Mouse (Mus musculus) left cerebral cortex, adult 2 months (tissue): ENCODE measurements around the gene Crtam. TPM values are rescaled to one million over a fixed set of nuclear protein-coding genes. Genes with fewer than 3 reads are reported as not detected.

Experiments
- DNase-seq, 2 experiments: peaks; one replicate each; pipeline ENCODE4 v3.0.0; 2021 to 2022; ENCODE audit warnings: low spot score in 2 of 2, mixed read lengths in 1 of 2; ENCODE audit errors: extremely low spot score in 1 of 2
- H3K27ac ChIP-seq: fragments of 200-600 bp; 2 replicates; pipeline ENCODE4 v1.8.1; 2022
- H3K4me3 ChIP-seq: fragments of 200-600 bp; 2 replicates; pipeline ENCODE4 v1.8.1; 2022
- CTCF ChIP-seq: fragments of 200-600 bp; IDR thresholded peaks from 2 replicates; pipeline ENCODE4 v1.8.1; 2022; ENCODE audit warnings: antibody characterized with exemption, mild to moderate bottlenecking, moderate library complexity
- intact Hi-C: fragments of 180-260 bp; cut with DNase I; formaldehyde crosslinking; loops from one replicate; pipeline ENCODE4 v1.15.1; 2025
- total RNA-seq, 2 experiments: library from RNA; stranded (reverse); gene quantifications; 2 replicates each; pipeline ENCODE4 v1.2.3; 2021

The Crtam gene
- total RNA-seq, 2 experiments from 2014 or later, result 0.18 TPM; not detected in 1

GRCm38 (mm10) chr9:40997116-40997779 lies 7.2 kb downstream of the Crtam start:
- no peak for TF ChIP-seq CTCF
- H3K4me3 ChIP-seq, result no peak overlapping the region
- intact Hi-C loops, result no loop called here
- H3K27ac ChIP-seq, result no peak overlapping the region
- DNase-seq, result no peak

DNA sequence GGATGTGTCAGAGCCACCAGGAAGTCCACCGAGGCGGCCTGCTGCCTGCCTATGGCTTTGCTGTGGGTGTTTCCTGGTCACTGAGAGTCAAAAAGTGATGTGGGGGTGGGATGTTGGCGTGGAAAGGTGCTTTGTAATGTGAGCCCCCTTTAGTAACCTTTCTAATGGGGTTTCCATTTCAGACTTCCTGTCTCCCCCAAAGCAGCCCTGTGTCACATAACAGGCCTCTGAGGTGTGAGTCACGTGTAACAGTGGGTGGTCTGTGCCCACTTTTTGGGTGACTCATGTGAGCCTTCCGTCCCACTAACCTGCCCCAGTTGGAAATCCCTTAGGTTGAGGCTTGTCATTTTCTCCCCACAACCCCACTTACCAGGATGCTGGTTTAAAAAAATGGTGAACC lies 10.4 kb downstream of the Crtam start:
- no peak for TF ChIP-seq CTCF
- DNase-seq, result no peak
- Histone ChIP-seq H3K27ac (no peak overlapping the region), H3K4me3 (no peak overlapping the region)
- intact Hi-C loops, result no loop called here

DNA sequence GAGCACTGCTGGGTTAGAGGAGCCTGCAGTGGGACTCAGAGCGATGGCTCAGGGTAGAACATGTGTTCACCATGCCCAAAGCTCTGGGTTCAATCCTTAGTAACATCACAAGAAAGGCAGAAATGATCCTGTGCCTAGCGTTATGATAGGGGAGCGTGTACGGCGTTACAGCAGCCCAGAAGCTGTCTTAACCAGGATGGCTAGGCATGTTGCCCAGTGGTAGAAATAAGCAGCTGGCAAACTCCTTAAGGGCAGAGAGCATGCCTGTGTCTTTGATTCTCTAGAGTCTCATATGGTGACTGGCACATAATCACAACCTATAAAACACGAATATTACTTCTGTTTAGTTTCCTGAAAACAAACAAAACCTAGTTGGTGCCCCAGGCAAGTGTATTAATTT lies 12.9 kb downstream of the Crtam start:
- no peak overlapping the region for H3K27ac ChIP-seq
- H3K4me3 ChIP-seq, result no peak overlapping the region
- intact Hi-C loops, result loop anchor here (2.0 kb wide), 1 partner anchor 37 kb away; no protein-coding TSS in a partner anchor
- no peak for TF ChIP-seq CTCF
- DNase-seq, result no peak

GRCm38 (mm10) chr9:40989940-40990588 lies 14.4 kb downstream of the Crtam start:
- DNase-seq, result peak; percentile 52 to 64
- no peak overlapping the region for H3K4me3 ChIP-seq
- peak; percentile 77 for TF ChIP-seq CTCF
- intact Hi-C loops, result loop anchor here (1.0 to 2.0 kb wide), 3 partner anchors 39 to 201 kb away; no protein-coding TSS in a partner anchor
- no peak overlapping the region for H3K27ac ChIP-seq

GRCm38 (mm10) chr9:40984313-40984712 lies 20.1 kb downstream of the Crtam start:
- TF ChIP-seq CTCF, result no peak
- intact Hi-C loops, result no loop called here
- no peak overlapping the region for H3K27ac ChIP-seq
- H3K4me3 ChIP-seq, result no peak overlapping the region
- DNase-seq, result no peak

DNA sequence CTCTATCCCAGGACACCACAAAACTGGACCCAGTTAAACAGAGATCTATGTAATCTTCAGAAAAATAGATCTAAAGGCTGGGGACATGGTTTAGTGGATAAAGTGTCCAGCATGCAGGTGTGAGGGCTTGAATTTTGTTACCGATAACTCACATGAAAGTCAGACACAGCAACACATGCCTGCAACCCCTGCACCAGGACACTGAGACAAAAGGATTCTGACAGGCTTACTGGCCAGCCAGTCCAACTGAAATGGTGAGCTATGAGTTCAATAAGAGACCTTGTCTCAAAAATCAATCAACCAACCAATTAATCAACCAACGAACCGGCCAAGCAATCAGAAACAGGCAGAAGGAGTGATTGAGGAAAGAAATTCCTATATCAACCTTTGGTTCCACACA lies 20.7 kb downstream of the Crtam start:
- H3K4me3 ChIP-seq, result no peak overlapping the region
- H3K27ac ChIP-seq, result no peak overlapping the region
- DNase-seq, result no peak
- intact Hi-C loops, result no loop called here
- TF ChIP-seq CTCF, result no peak

DNA sequence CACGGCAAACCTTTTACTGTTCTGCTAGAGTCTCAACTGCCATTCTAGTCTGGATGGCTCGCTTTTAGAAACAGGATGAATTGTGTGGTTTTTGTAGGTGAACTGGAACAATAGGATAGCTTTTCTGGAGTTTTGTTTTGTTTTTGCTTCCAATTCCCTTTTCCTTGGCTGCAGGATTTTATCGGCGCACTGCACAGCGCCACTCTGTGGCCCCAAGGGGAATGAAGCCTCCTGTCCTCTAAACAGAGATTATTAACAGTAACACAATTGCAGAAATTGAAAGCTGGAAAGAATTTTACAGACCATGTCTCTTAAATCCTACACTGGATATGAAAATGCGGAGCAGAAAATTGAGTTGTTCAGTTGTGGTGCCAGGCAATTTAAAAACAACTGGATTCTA lies 21.9 kb downstream of the Crtam start:
- TF ChIP-seq CTCF, result peak; percentile 87
- Histone ChIP-seq H3K27ac (no peak overlapping the region), H3K4me3 (no peak overlapping the region)
- intact Hi-C loops, result loop anchor here (1.0 kb wide), 1 partner anchor 148 kb away; no protein-coding TSS in a partner anchor
- peak in 1 of 2 experiments; percentile 25 for DNase-seq

DNA sequence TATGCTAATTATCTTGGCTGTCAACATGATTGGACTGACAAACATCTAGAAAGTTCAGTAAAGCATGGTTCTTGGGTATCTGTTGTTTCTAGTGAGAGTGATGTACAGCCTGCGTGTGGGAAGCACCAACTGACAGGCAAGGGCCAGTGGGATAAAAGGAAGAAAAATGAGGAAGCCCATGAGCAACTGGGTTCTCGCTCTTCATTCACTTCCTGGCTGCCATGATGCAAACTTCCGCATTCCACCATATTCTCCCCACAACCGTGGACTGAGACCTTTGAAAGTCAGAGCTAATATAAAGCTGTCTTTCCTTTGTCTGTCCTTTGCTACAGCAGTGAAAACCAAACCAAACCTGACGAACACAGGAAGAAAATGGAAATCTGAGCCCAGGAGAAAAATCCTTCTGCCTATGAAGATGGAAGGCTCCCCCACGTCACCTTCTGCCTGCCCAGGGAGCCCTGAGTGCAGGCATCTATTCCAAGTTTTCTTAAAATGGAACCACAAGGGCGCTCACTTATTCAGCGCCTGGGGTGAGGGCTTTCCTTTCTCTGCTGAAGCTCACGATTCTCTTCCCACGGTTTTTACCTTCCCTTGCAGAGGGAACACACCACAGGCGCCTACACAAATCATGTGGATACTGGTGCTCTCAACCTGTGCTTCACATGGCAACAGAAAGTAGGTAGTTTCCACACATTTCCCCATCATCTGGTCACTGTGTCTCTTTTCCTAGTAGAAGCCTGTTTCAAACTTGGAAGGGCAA lies 30.2 kb downstream of the Crtam start:
- TF ChIP-seq CTCF, result no peak
- no peak overlapping the region for H3K4me3 ChIP-seq
- peak; percentile 19 to 20 for DNase-seq
- 0 out of 2 replicates have a peak overlapping the region, but pooled peaks have one; percentile 1 for H3K27ac ChIP-seq
- intact Hi-C loops, result no loop called here

- Histone ChIP-seq H3K27ac (no peak overlapping the region), H3K4me3 (peak overlapping the region; percentile 45; the same call in 1 of the 2 replicates)
- no peak for TF ChIP-seq CTCF
- intact Hi-C loops, result no loop called here
- no peak for DNase-seq
Observed at GRCm38 (mm10) chr9:40964418-40964714, 40.1 kb downstream of the Crtam start.

GRCm38 (mm10) chr9:40963586-40964417 lies 40.6 kb downstream of the Crtam start, which contains the start of gene Jhy:
Gene Jhy (minus strand): TSS chr9:40964118.
- no peak for TF ChIP-seq CTCF
- no peak within 1 kb of the TSS for H3K27ac ChIP-seq
- intact Hi-C loops, result no loop called here

DNA sequence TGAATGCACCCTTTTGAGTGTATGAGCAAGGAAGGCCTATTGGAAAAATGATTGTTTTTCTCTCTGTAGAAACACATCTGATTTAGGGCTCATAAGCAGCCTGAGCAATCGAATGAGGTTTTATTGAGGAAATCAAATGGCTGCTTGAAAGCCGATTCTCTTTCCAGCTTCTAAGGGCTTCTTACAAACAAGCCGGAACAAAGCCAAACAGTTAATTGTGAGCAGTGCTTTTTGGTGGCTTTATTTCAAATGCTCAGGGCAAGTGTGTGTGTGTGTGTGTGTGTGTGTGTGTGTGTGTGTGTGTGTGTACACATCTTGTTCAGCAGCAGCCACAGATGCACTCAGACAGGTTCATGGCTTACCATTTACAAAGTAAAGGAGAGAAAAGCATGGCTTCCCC lies 43.0 kb downstream of the Crtam start:
- DNase-seq, result no peak
- Histone ChIP-seq H3K4me3 (no peak overlapping the region), H3K27ac (no peak overlapping the region)
- intact Hi-C loops, result no loop called here
- no peak for TF ChIP-seq CTCF

More at GRCm38 (mm10) chr9:40963586-40964417, 40.6 kb downstream of the Crtam start, which contains the start of gene Jhy:
- DNase-seq, result no peak
- H3K4me3 ChIP-seq, result peak within 1 kb of the TSS; percentile 45
